Mouse (Mus musculus): ENCODE measurements around the gene Gjd3. TPM values are rescaled to one million over a fixed set of nuclear protein-coding genes. Genes with fewer than 3 reads are reported as not detected.

Gene Gjd3
- polyA plus RNA-seq, 1 experiment from 2014 or later = 0.51 TPM

GRCm38 (mm10) chr11:98979356-98979755, 3.5 kb downstream of the Gjd3 start:
- no peak for ATAC-seq (ENCODE audit: insufficient number of reproducible peaks, insufficient read depth, low FRiP score, low TSS enrichment, low read depth)
- Histone ChIP-seq H3K4me3 (replicated peaks) (no peak overlapping the region), H3K9ac (replicated peaks) (no peak overlapping the region), H3K36me3 (peaks cover 10% of the 10 kb centered on the region), H3K9me3 (no peaks in the 10 kb centered on the region), H3K4me1 (replicated peaks) (peaks cover 19% of the 10 kb centered on the region), H3K27ac (no peak overlapping the region), H3K4me2 (no peak overlapping the region), H3K27me3 (peaks cover 22% of the 10 kb centered on the region)
- WGBS = 85% methylated on average over 4 of the region's 5 CpGs

- Histone ChIP-seq H3K27me3 (peaks cover 20% of the 10 kb centered on the region), H3K9ac (replicated peaks) (no peak overlapping the region), H3K4me2 (no peak overlapping the region), H3K27ac (no peak overlapping the region), H3K9me3 (no peaks in the 10 kb centered on the region), H3K4me1 (replicated peaks) (peaks cover 19% of the 10 kb centered on the region), H3K36me3 (peaks cover 17% of the 10 kb centered on the region), H3K4me3 (replicated peaks) (no peak overlapping the region)
- WGBS = 36% methylated on average over 15 of the region's 15 CpGs
- ATAC-seq (ENCODE audit: insufficient number of reproducible peaks, insufficient read depth, low FRiP score, low TSS enrichment, low read depth) = no peak
These were observed 4.2 kb downstream of the Gjd3 start for GRCm38 (mm10) chr11:98978526-98979148.

GRCm38 (mm10) chr11:98974871-98975719, 7.7 kb downstream of the Gjd3 start:
- Histone ChIP-seq H3K36me3 (peaks cover 53% of the 10 kb centered on the region), H3K27ac (0 out of 2 replicates have a peak overlapping the region, but pooled peaks have one; percentile 7)
- no peak for ATAC-seq (ENCODE audit: insufficient number of reproducible peaks, insufficient read depth, low FRiP score, low TSS enrichment, low read depth)

GRCm38 (mm10) chr11:98974213-98974612, 8.6 kb downstream of the Gjd3 start:
- ATAC-seq (ENCODE audit: insufficient number of reproducible peaks, insufficient read depth, low FRiP score, low TSS enrichment, low read depth) = no peak
- 70% methylated on average over 6 of the region's 6 CpGs for WGBS
- H3K36me3 ChIP-seq = peaks cover 62% of the 10 kb centered on the region

More at GRCm38 (mm10) chr11:98974871-98975719, 7.7 kb downstream of the Gjd3 start:
- Histone ChIP-seq H3K4me1 (replicated peaks) (peaks cover 21% of the 10 kb centered on the region), H3K27me3 (no peaks in the 10 kb centered on the region; the same call in 1 of the 2 replicates), H3K4me3 (replicated peaks) (no peak overlapping the region), H3K9me3 (no peaks in the 10 kb centered on the region), H3K4me2 (no peak overlapping the region), H3K9ac (replicated peaks) (no peak overlapping the region)
- 51% methylated on average over 5 of the region's 5 CpGs for WGBS

GRCm38 (mm10) chr11:98973584-98973983, 9.2 kb downstream of the Gjd3 start:
- no peak overlapping the region for H3K4me3 ChIP-seq (replicated peaks)
- 90% methylated on average over 14 of the region's 14 CpGs for WGBS
- no peak overlapping the region; the same call in 1 of the 2 replicates for H3K27ac ChIP-seq
- no peaks in the 10 kb centered on the region for H3K27me3 ChIP-seq
- H3K9ac ChIP-seq (replicated peaks) = no peak overlapping the region
- no peaks in the 10 kb centered on the region for H3K9me3 ChIP-seq
- no peak overlapping the region for H3K4me2 ChIP-seq
- no peak for ATAC-seq (ENCODE audit: insufficient number of reproducible peaks, insufficient read depth, low FRiP score, low TSS enrichment, low read depth)
- peaks cover 65% of the 10 kb centered on the region for H3K36me3 ChIP-seq
- H3K4me1 ChIP-seq (replicated peaks) = peaks cover 32% of the 10 kb centered on the region

More at GRCm38 (mm10) chr11:98974213-98974612, 8.6 kb downstream of the Gjd3 start:
- H3K9ac ChIP-seq (replicated peaks) = no peak overlapping the region
- no peak overlapping the region for H3K4me2 ChIP-seq
- no peak overlapping the region for H3K4me3 ChIP-seq (replicated peaks)
- no peaks in the 10 kb centered on the region; the same call in 1 of the 2 replicates for H3K27me3 ChIP-seq
- H3K4me1 ChIP-seq (replicated peaks) = peaks cover 30% of the 10 kb centered on the region
- no peak overlapping the region for H3K27ac ChIP-seq
- H3K9me3 ChIP-seq = no peaks in the 10 kb centered on the region

GRCm38 (mm10) chr11:98972801-98973360, 9.9 kb downstream of the Gjd3 start:
- Histone ChIP-seq H3K36me3 (peaks cover 72% of the 10 kb centered on the region), H3K27ac (no peak overlapping the region), H3K9ac (replicated peaks) (no peak overlapping the region), H3K4me3 (replicated peaks) (no peak overlapping the region), H3K27me3 (no peaks in the 10 kb centered on the region), H3K4me1 (replicated peaks) (peaks cover 39% of the 10 kb centered on the region), H3K9me3 (no peaks in the 10 kb centered on the region), H3K4me2 (no peak overlapping the region)
- no peak for ATAC-seq (ENCODE audit: insufficient number of reproducible peaks, insufficient read depth, low FRiP score, low TSS enrichment, low read depth)
- WGBS = 88% methylated on average over 9 of the region's 9 CpGs

- peaks cover 79% of the 10 kb centered on the region for H3K36me3 ChIP-seq
- H3K4me1 ChIP-seq (replicated peaks) = peaks cover 46% of the 10 kb centered on the region
- no peak overlapping the region for H3K4me3 ChIP-seq (replicated peaks)
- H3K4me2 ChIP-seq = no peak overlapping the region
- ATAC-seq (ENCODE audit: insufficient number of reproducible peaks, insufficient read depth, low FRiP score, low TSS enrichment, low read depth) = peak; percentile 26; the same call in 1 of the 2 replicates
- 56% methylated on average over 9 of the region's 9 CpGs for WGBS
- H3K9ac ChIP-seq (replicated peaks) = no peak overlapping the region
- no peak overlapping the region for H3K27ac ChIP-seq
- H3K9me3 ChIP-seq = no peaks in the 10 kb centered on the region
- no peaks in the 10 kb centered on the region for H3K27me3 ChIP-seq
These were observed 10.6 kb downstream of the Gjd3 start for GRCm38 (mm10) chr11:98972215-98972614.

- no peak for ATAC-seq (ENCODE audit: insufficient number of reproducible peaks, insufficient read depth, low FRiP score, low TSS enrichment, low read depth)
- Histone ChIP-seq H3K27ac (peak overlapping the region; percentile 75; the same call in 1 of the 2 replicates), H3K4me1 (replicated peaks) (peaks cover 53% of the 10 kb centered on the region), H3K4me2 (no peak overlapping the region), H3K9me3 (no peaks in the 10 kb centered on the region), H3K4me3 (replicated peaks) (no peak overlapping the region), H3K36me3 (peaks cover 86% of the 10 kb centered on the region), H3K27me3 (no peaks in the 10 kb centered on the region), H3K9ac (replicated peaks) (no peak overlapping the region)
- WGBS = 81% methylated on average over 23 of the region's 23 CpGs
These were observed 11.3 kb downstream of the Gjd3 start for GRCm38 (mm10) chr11:98971316-98972031.

- Histone ChIP-seq H3K27me3 (no peaks in the 10 kb centered on the region), H3K36me3 (peaks cover 90% of the 10 kb centered on the region), H3K27ac (0 out of 2 replicates have a peak overlapping the region, but pooled peaks have one; percentile 75), H3K9me3 (no peaks in the 10 kb centered on the region), H3K4me3 (replicated peaks) (no peak overlapping the region), H3K4me1 (replicated peaks) (peaks cover 64% of the 10 kb centered on the region), H3K4me2 (no peak overlapping the region), H3K9ac (replicated peaks) (no peak overlapping the region; the same call in 1 of the 2 replicates)
- WGBS = 75% methylated on average over 29 of the region's 29 CpGs
- ATAC-seq (ENCODE audit: insufficient number of reproducible peaks, insufficient read depth, low FRiP score, low TSS enrichment, low read depth) = no peak
These were observed 12.5 kb downstream of the Gjd3 start for GRCm38 (mm10) chr11:98970191-98970925.

GRCm38 (mm10) chr11:98969496-98969927, 13.3 kb downstream of the Gjd3 start:
- peak overlapping the region; percentile 16 for H3K4me2 ChIP-seq
- ATAC-seq (ENCODE audit: insufficient number of reproducible peaks, insufficient read depth, low FRiP score, low TSS enrichment, low read depth) = no peak
- H3K9me3 ChIP-seq = no peaks in the 10 kb centered on the region
- WGBS = 14% methylated on average over 17 of the region's 17 CpGs
- H3K36me3 ChIP-seq = peaks cover 82% of the 10 kb centered on the region
- no peak overlapping the region for H3K4me3 ChIP-seq (replicated peaks)
- H3K27ac ChIP-seq = peak overlapping the region; percentile 75
- H3K9ac ChIP-seq (replicated peaks) = peak overlapping the region; percentile 34; the same call in 1 of the 2 replicates
- no peaks in the 10 kb centered on the region for H3K27me3 ChIP-seq
- peaks cover 72% of the 10 kb centered on the region for H3K4me1 ChIP-seq (replicated peaks)

Data from limb, embryonic 12.5 days (tissue).